Mouse (Mus musculus) myocyte (in vitro differentiated cells): ENCODE measurements around the gene Nes. TPM values are rescaled to one million over a fixed set of nuclear protein-coding genes. Genes with fewer than 3 reads are reported as not detected.
A peak's percentile ranks its signal among the peaks of the same experiment; 100 is the strongest.

ENCODE experiments used
- H3K27me3 ChIP-seq: one replicate; pipeline ENCODE4 v1.6.1; 2011; ENCODE audit not compliant: control insufficient read depth, insufficient read depth, insufficient read length
- H3K36me3 ChIP-seq: one replicate; pipeline ENCODE4 v1.6.1; 2011; ENCODE audit not compliant: control insufficient read depth, insufficient read depth
- H3K4me2 ChIP-seq: one replicate; pipeline ENCODE4 v1.6.1; 2011; ENCODE audit warnings: low read depth, control low read depth
- H3K4me3 ChIP-seq: one replicate; pipeline ENCODE4 v1.5.1; 2011; ENCODE audit warnings: mild to moderate bottlenecking, control low read depth, moderate library complexity
- H3K79me2 ChIP-seq: one replicate; pipeline ENCODE4 v1.6.1; 2011; ENCODE audit not compliant: control insufficient read depth, insufficient read depth
- H3ac ChIP-seq: one replicate; pipeline ENCODE4 v1.6.1; 2011; ENCODE audit not compliant: control insufficient read depth, insufficient read length
- CEBPB ChIP-seq: IDR thresholded peaks from 2 replicates; pipeline ENCODE4 v1.6.1; 2011; ENCODE audit warnings: mild to moderate bottlenecking, moderate library complexity; ENCODE audit not compliant: poor library complexity, insufficient read depth, severe bottlenecking
- E2F4 ChIP-seq: IDR thresholded peaks from one replicate; pipeline ENCODE4 v1.6.1; 2011; ENCODE audit warnings: mild to moderate bottlenecking, control low read depth, moderate library complexity; ENCODE audit not compliant: insufficient read depth
- MAX ChIP-seq: IDR thresholded peaks from one replicate; pipeline ENCODE4 v1.6.1; 2011; ENCODE audit warnings: low read depth, mild to moderate bottlenecking, control low read depth
- MYOD1 ChIP-seq, 3 experiments: IDR thresholded peaks; one replicate each; pipeline ENCODE4 v1.6.1; 2011; ENCODE audit warnings: control low read depth in 2 of 3, low read depth in 2 of 3, mild to moderate bottlenecking in 2 of 3, moderate library complexity in 1 of 3; ENCODE audit not compliant: insufficient read length in 2 of 3, control insufficient read depth in 1 of 3
- MYOG ChIP-seq, 3 experiments: IDR thresholded peaks; one replicate each; pipeline ENCODE4 v1.6.1; 2011; ENCODE audit warnings: control low read depth in 2 of 3, low read depth in 2 of 3, mild to moderate bottlenecking in 2 of 3; ENCODE audit not compliant: insufficient read length in 2 of 3, control insufficient read depth in 1 of 3, insufficient read depth in 1 of 3
- POLR2A ChIP-seq: IDR thresholded peaks from one replicate; pipeline ENCODE4 v1.6.1; 2011; ENCODE audit warnings: low read depth, mild to moderate bottlenecking, control low read depth, moderate library complexity; ENCODE audit not compliant: insufficient read length
- POLR2AphosphoS2 ChIP-seq: IDR thresholded peaks from one replicate; pipeline ENCODE4 v1.6.1; 2011; ENCODE audit warnings: low read depth, control low read depth; ENCODE audit not compliant: insufficient read length
- REST ChIP-seq: IDR thresholded peaks from one replicate; pipeline ENCODE4 v1.6.1; 2011; ENCODE audit warnings: mild to moderate bottlenecking, control low read depth, moderate library complexity; ENCODE audit not compliant: insufficient read depth, insufficient read length
- SRF ChIP-seq: IDR thresholded peaks from one replicate; pipeline ENCODE4 v1.6.1; 2011; ENCODE audit warnings: low read depth; ENCODE audit not compliant: control insufficient read depth, insufficient read length
- TCF12 ChIP-seq: IDR thresholded peaks from one replicate; pipeline ENCODE4 v1.6.1; 2011; ENCODE audit warnings: mild to moderate bottlenecking, control low read depth; ENCODE audit not compliant: poor library complexity, insufficient read depth, severe bottlenecking
- TCF3 ChIP-seq: IDR thresholded peaks from one replicate; pipeline ENCODE4 v1.6.1; 2011; ENCODE audit warnings: low read depth, control low read depth; ENCODE audit not compliant: insufficient read length
- USF1 ChIP-seq: IDR thresholded peaks from one replicate; pipeline ENCODE4 v1.6.1; 2011; ENCODE audit warnings: low read depth, mild to moderate bottlenecking, control low read depth, moderate library complexity
- polyA plus RNA-seq: library from polyadenylated mRNA; unstranded; fragments of >200 nt; fragmentation: generic; extraction: Trizol; gene quantifications from one replicate; pipeline ENCODE4 v1.2.1, GENCODE M21; 2012; ENCODE audit warnings: missing spikeins

Gene Nes
- polyA plus RNA-seq, 1 experiment = 268 TPM

GRCm38 (mm10) chr3:87949955-87950515 is 20.8 kb upstream of the Nes start:
- Histone ChIP-seq H3K79me2 (no peaks in the 10 kb centered on the region), H3ac (no peak overlapping the region), H3K27me3 (no peaks in the 10 kb centered on the region), H3K4me3 (peak overlapping the region; percentile 25), H3K36me3 (no peaks in the 10 kb centered on the region), H3K4me2 (peak overlapping the region; percentile 76)
- TF ChIP-seq POLR2A = no peak
- TF ChIP-seq TCF3 = no peak
- no peak for TF ChIP-seq POLR2AphosphoS2
- no peak for TF ChIP-seq SRF
- TF ChIP-seq USF1 = no peak

DNA sequence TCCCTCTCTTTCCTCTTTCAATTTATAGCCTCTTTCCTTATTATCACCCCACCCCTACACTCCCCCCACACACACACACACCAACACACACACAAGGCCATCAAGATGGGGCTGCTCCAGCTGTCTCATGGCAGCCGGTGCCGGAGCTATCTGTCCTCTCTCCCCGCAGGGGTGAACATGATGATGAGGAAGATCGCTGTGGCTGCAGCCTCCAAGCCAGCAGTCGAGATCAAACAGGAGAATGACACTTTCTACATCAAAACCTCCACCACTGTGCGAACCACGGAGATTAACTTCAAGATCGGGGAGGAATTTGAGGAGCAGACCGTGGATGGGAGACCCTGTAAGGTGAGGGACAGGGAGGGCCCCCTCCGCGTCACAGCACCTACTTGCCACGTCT is 18.9 kb upstream of the Nes start:
- no peaks in the 10 kb centered on the region for H3K79me2 ChIP-seq
- no peaks in the 10 kb centered on the region for H3K36me3 ChIP-seq
- H3K4me3 ChIP-seq = no peak overlapping the region
- H3K27me3 ChIP-seq = no peaks in the 10 kb centered on the region
- TF ChIP-seq POLR2AphosphoS2 (no peak), MYOG (IDR thresholded peaks at IDR 0.05; ENCODE audit: control insufficient read depth in 1 of 3, insufficient read depth in 1 of 3, insufficient read length in 2 of 3, low read depth in 2 of 3) (no peak), POLR2A (no peak), USF1 (no peak), TCF12 (no peak), REST (no peak), SRF (no peak), MYOD1 (IDR thresholded peaks at IDR 0.05; ENCODE audit: control insufficient read depth in 1 of 3, insufficient read length in 2 of 3, low read depth in 2 of 3) (no peak), TCF3 (no peak), CEBPB (no peak), MAX (no peak), E2F4 (no peak)
- H3ac ChIP-seq = no peak overlapping the region
- H3K4me2 ChIP-seq = no peak overlapping the region

- Histone ChIP-seq H3K4me3 (no peak overlapping the region), H3K27me3 (no peaks in the 10 kb centered on the region), H3ac (no peak overlapping the region), H3K79me2 (no peaks in the 10 kb centered on the region), H3K4me2 (no peak overlapping the region), H3K36me3 (no peaks in the 10 kb centered on the region)
- TF ChIP-seq MYOG (IDR thresholded peaks at IDR 0.05; ENCODE audit: control insufficient read depth in 1 of 3, insufficient read depth in 1 of 3, insufficient read length in 2 of 3, low read depth in 2 of 3) (no peak), TCF3 (no peak), TCF12 (no peak), POLR2AphosphoS2 (no peak), POLR2A (no peak), MYOD1 (IDR thresholded peaks at IDR 0.05; ENCODE audit: control insufficient read depth in 1 of 3, insufficient read length in 2 of 3, low read depth in 2 of 3) (no peak), MAX (no peak), E2F4 (no peak), REST (no peak)
Measured at GRCm38 (mm10) chr3:87952440-87952839, 18.4 kb upstream of the Nes start.

- TF ChIP-seq MAX (no peak), POLR2A (no peak), E2F4 (no peak), TCF12 (no peak), MYOG (IDR thresholded peaks at IDR 0.05; ENCODE audit: control insufficient read depth in 1 of 3, insufficient read depth in 1 of 3, insufficient read length in 2 of 3, low read depth in 2 of 3) (no peak), MYOD1 (IDR thresholded peaks at IDR 0.05; ENCODE audit: control insufficient read depth in 1 of 3, insufficient read length in 2 of 3, low read depth in 2 of 3) (no peak), USF1 (no peak), SRF (no peak), REST (no peak), CEBPB (no peak), TCF3 (no peak), POLR2AphosphoS2 (no peak)
Measured at GRCm38 (mm10) chr3:87958056-87958455, 12.8 kb upstream of the Nes start.

DNA sequence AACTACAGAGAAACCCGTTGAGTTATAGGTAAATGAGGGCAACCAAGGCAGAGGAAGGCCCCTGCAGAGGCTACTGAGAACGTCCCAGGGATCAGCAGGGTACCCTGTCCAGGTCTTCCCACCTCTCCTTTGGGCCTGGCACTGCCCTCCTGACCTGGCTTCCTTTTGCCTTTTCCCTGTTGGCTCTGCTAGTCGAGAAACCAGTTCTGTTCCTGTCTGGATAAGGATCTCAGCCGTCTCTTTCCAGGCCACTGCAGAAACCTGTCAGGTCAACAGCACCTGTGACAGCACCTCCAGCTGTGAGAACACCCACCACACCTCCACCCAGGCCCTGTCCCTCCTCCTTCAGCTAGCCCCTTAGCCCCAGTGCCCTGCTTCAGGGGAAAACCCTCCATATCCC is 12.4 kb upstream of the Nes start:
- no peak overlapping the region for H3K4me3 ChIP-seq
- H3ac ChIP-seq = no peak overlapping the region
- no peaks in the 10 kb centered on the region for H3K36me3 ChIP-seq
- no peaks in the 10 kb centered on the region for H3K27me3 ChIP-seq
- TF ChIP-seq MYOD1 (IDR thresholded peaks at IDR 0.05; ENCODE audit: control insufficient read depth in 1 of 3, insufficient read length in 2 of 3, low read depth in 2 of 3) = no peak
- no peak for TF ChIP-seq POLR2A
- TF ChIP-seq POLR2AphosphoS2 = no peak
- TF ChIP-seq TCF3 = no peak
- no peak for TF ChIP-seq REST
- no peak for TF ChIP-seq USF1
- no peak overlapping the region for H3K4me2 ChIP-seq
- no peaks in the 10 kb centered on the region for H3K79me2 ChIP-seq

More at GRCm38 (mm10) chr3:87958056-87958455, 12.8 kb upstream of the Nes start:
- H3K4me2 ChIP-seq = no peak overlapping the region
- H3K4me3 ChIP-seq = no peak overlapping the region
- H3K79me2 ChIP-seq = no peaks in the 10 kb centered on the region
- H3K27me3 ChIP-seq = no peaks in the 10 kb centered on the region
- no peak overlapping the region for H3ac ChIP-seq
- no peaks in the 10 kb centered on the region for H3K36me3 ChIP-seq
